Mouse (Mus musculus) lung, embryonic 14.5 days (tissue): ENCODE results near the gene Dab1. TPM values are rescaled to one million over a fixed set of nuclear protein-coding genes. Genes with fewer than 3 reads are reported as not detected.

Experiments used
- ATAC-seq: fragments of 200-750 bp; cut with Nextera tagmentation; 2 replicates; pipeline ENCODE4 v1.8.0; 2017; ENCODE audit warnings: mild to moderate bottlenecking, moderate TSS enrichment, moderate library complexity; ENCODE audit not compliant: insufficient read depth
- DNase-seq: peaks from one replicate; pipeline ENCODE4 v3.0.0-alpha.2; 2015
- H3K27ac ChIP-seq: fragments of 300-500 bp; sonication (generic); 2 replicates; pipeline ENCODE4 v1.5.1; 2014; ENCODE audit warnings: low read depth, mild to moderate bottlenecking, moderate library complexity
- H3K27me3 ChIP-seq: fragments of 300-500 bp; sonication (generic); 2 replicates; pipeline ENCODE4 v1.6.1; 2014; ENCODE audit warnings: low read length, control low read depth; ENCODE audit not compliant: insufficient read depth
- H3K36me3 ChIP-seq: fragments of 300-500 bp; sonication (generic); 2 replicates; pipeline ENCODE4 v1.6.1; 2014; ENCODE audit warnings: control low read depth; ENCODE audit not compliant: insufficient read depth
- H3K4me1 ChIP-seq: fragments of 300-500 bp; sonication (generic); 2 replicates; pipeline ENCODE4 v1.6.1; 2014; ENCODE audit warnings: antibody characterized with exemption, control low read depth; ENCODE audit not compliant: insufficient read depth
- H3K4me2 ChIP-seq: fragments of 300-500 bp; sonication (generic); 2 replicates; pipeline ENCODE4 v1.6.1; 2014; ENCODE audit warnings: mild to moderate bottlenecking
- H3K4me3 ChIP-seq: fragments of 300-500 bp; sonication (generic); 2 replicates; pipeline ENCODE4 v1.5.1; 2014; ENCODE audit warnings: low read depth, low read length
- H3K9ac ChIP-seq: fragments of 300-500 bp; sonication (generic); 2 replicates; pipeline ENCODE4 v1.6.1; 2014
- H3K9me3 ChIP-seq: fragments of 300-500 bp; sonication (generic); 2 replicates; pipeline ENCODE4 v1.6.1; 2016; ENCODE audit warnings: low read depth, low read length, control low read depth
- CTCF ChIP-seq: IDR thresholded peaks from 2 replicates; pipeline ENCODE4 v1.5.1; 2016; ENCODE audit warnings: antibody characterized with exemption, low read depth
- WGBS: fragments of 180-500 bp; shearing (Covaris S2); extraction: QIAGEN DNeasy Blood & Tissue Kit; methylation state at CpG from one replicate; pipeline ENCODE4 v1.1.7; 2014; 5-methylcytosine and 5-hydroxymethylcytosine counted together
- polyA plus RNA-seq: library from polyadenylated mRNA; unstranded; fragments of >200 nt; fragmentation: Nextera tagmentation; extraction: Ambion mirVana; gene quantifications from 2 replicates; pipeline ENCODE4 v1.2.1, GENCODE M21; 2014

Dab1 gene
- polyA plus RNA-seq, 1 experiment from 2014 or later = 4.4 TPM

DNA sequence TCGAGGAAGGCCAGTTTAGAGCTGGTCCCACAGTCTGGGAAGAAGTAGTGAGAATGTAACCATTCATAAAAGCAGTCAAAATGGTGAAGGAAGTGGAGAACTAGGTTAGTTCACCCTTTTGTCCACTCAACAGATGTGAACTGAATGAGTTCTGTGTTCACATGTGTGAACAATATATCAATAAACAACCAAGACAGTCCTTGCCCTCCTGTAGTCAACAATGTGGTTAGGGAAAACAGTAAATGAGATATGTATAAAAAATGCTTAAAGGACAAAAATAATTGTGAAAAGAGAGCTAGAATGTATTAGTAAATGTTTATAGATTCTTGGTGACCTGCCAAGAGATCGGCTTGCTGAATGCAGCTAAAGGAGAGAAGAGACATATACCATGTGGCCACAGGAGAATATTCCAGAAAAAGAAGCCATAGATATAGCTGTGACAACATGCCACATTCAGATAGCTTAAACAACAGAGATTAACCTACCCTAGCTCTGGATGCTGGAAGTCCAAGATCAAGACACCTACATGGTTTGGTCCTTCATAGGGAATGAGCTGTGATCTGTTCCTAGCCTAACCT, 406.0 kb downstream of the Dab1 start:
- TF ChIP-seq CTCF = no peak
- H3K27ac ChIP-seq = no peak overlapping the region
- peaks cover 6% of the 10 kb centered on the region for H3K4me1 ChIP-seq
- no peaks in the 10 kb centered on the region for H3K9me3 ChIP-seq
- no peak overlapping the region for H3K9ac ChIP-seq
- H3K36me3 ChIP-seq = no peaks in the 10 kb centered on the region
- H3K27me3 ChIP-seq = no peaks in the 10 kb centered on the region
- no peak overlapping the region for H3K4me3 ChIP-seq
- WGBS = 45% methylated on average over 2 of the region's 2 CpGs
- DNase-seq (peak; percentile 88), ATAC-seq (peak; percentile 89)
- no peak overlapping the region for H3K4me2 ChIP-seq

DNA sequence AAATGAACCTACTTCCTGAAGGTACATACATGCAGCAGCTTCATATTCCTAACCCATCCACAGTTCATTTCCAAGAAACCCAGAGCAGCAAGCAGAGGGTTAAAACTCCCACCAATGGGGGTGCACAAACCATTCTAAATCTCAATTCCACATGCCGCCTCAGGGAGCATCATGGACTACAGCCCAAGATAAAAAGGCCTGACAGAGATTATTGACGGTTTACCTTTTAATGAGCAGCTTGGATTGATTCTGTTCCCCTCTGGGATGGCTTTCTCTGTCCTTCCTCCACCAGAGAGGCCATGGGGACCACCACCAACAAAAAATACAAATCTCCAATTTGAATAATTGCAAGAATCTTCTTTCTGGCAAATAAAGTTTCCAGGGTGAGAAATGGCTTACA, 407.7 kb downstream of the Dab1 start:
- Histone ChIP-seq H3K4me3 (no peak overlapping the region), H3K9ac (no peak overlapping the region), H3K27ac (no peak overlapping the region), H3K4me2 (no peak overlapping the region), H3K9me3 (no peaks in the 10 kb centered on the region), H3K4me1 (peaks cover 6% of the 10 kb centered on the region), H3K27me3 (no peaks in the 10 kb centered on the region), H3K36me3 (no peaks in the 10 kb centered on the region)
- DNase-seq (no peak), ATAC-seq (no peak)
- TF ChIP-seq CTCF = no peak
- 46% methylated on average over 2 of the region's 2 CpGs for WGBS

DNA sequence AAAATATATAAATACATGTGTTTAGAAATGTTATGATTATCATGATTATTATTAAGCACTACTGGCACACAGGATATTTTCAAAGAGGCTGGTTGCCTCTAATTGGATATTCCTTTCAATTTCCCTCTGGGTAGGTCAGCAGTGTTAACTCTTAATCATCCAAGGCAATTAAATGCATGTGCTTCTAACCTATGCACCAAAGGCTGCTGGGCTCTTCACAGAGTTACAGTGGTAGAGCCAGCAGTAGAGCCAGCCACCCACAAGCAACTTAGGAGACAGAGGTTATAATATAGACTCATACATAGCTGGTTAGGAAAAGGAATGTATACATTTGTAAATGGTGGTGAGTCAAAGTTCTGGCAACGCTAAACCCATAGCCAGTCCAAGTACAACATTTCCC, 408.1 kb downstream of the Dab1 start:
- no peak overlapping the region for H3K4me2 ChIP-seq
- no peak overlapping the region for H3K4me3 ChIP-seq
- H3K27me3 ChIP-seq = no peaks in the 10 kb centered on the region
- DNase-seq (no peak), ATAC-seq (no peak)
- no peak overlapping the region for H3K9ac ChIP-seq
- peaks cover 6% of the 10 kb centered on the region for H3K4me1 ChIP-seq
- no peak overlapping the region for H3K27ac ChIP-seq
- no peaks in the 10 kb centered on the region for H3K9me3 ChIP-seq
- TF ChIP-seq CTCF = no peak
- H3K36me3 ChIP-seq = no peaks in the 10 kb centered on the region
- WGBS = 69% methylated on average over 1 of the region's 1 CpGs

DNA sequence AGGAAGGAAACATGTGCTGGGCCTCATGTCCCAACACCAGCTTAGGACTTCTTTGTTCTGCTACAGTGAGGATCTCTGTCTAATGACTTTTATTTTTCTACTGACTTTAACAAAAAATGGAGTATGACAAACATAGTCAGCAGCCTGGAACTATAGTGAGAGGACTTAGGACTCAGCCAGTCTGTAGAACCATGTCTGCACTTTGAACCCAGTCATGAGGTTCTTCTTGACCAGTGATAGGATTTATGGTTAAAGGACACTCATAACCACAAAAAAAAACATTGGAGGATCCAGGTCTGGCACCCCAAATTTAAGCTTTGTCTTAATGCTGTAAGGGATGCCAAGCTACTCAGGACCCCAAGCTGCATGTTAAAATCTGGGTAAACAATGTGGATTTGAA, 416.9 kb downstream of the Dab1 start:
- no peak overlapping the region for H3K4me3 ChIP-seq
- ATAC-seq = no peak
- no peaks in the 10 kb centered on the region for H3K36me3 ChIP-seq
- H3K4me1 ChIP-seq = no peaks in the 10 kb centered on the region
- no peaks in the 10 kb centered on the region for H3K27me3 ChIP-seq
- no peak overlapping the region for H3K9ac ChIP-seq
- H3K4me2 ChIP-seq = no peak overlapping the region
- DNase-seq = no peak
- H3K27ac ChIP-seq = no peak overlapping the region
- no peak for TF ChIP-seq CTCF
- H3K9me3 ChIP-seq = no peaks in the 10 kb centered on the region

DNA sequence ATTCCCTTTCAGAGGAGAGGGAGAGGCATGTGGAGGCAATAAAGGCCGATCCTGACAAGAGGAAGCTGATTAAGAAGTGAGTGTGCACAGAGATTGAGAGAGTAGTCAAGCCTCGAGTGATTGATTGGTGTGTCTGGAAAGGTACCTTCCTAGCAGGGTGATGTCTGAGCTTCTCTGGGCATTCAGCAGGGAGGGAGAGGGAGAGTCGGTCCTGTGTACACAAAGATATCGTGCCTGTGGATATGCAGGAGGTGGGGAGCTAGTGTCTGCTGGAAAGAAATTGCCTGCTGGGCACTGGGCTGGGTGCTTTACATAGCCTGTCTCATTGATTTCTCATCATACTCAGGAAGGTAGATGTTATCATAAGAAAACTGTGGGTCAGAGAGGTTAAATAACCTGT, 420.4 kb downstream of the Dab1 start:
- WGBS = 6% methylated on average over 4 of the region's 4 CpGs
- H3K27ac ChIP-seq = no peak overlapping the region

DNA sequence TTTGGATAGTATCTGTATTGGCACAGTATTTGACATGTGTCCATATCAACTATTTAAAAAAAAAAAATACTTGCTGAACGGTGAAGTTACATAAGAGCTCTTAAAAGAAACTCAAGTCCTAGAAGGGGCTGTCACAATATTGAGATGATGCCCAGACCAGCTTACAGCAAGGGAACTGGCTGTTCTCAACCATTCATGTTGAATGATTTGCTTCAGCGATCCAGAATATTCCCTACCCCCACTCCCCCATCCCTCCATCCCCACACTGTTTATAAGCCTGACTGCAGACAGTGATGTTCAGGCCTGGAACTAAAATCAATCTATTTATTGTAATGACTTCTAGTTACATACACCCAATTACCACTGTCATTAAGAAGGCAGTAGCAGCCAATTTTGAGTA, 424.3 kb downstream of the Dab1 start:
- H3K4me3 ChIP-seq = no peak overlapping the region
- H3K36me3 ChIP-seq = no peaks in the 10 kb centered on the region
- 41% methylated on average over 2 of the region's 2 CpGs for WGBS
- 0 out of 2 replicates have a peak, but pooled peaks cover 7% of the 10 kb centered on the region for H3K4me1 ChIP-seq
- no peaks in the 10 kb centered on the region for H3K27me3 ChIP-seq
- H3K4me2 ChIP-seq = no peak overlapping the region
- no peak overlapping the region for H3K27ac ChIP-seq
- ATAC-seq (no peak), DNase-seq (no peak)
- TF ChIP-seq CTCF = no peak
- no peaks in the 10 kb centered on the region for H3K9me3 ChIP-seq
- no peak overlapping the region for H3K9ac ChIP-seq

More for the DNA sequence above, 420.4 kb downstream of the Dab1 start:
- no peaks in the 10 kb centered on the region for H3K36me3 ChIP-seq
- H3K4me1 ChIP-seq = no peaks in the 10 kb centered on the region
- TF ChIP-seq CTCF = no peak
- H3K9ac ChIP-seq = no peak overlapping the region
- no peaks in the 10 kb centered on the region for H3K9me3 ChIP-seq
- DNase-seq (no peak), ATAC-seq (no peak)
- H3K27me3 ChIP-seq = no peaks in the 10 kb centered on the region
- no peak overlapping the region for H3K4me3 ChIP-seq
- H3K4me2 ChIP-seq = no peak overlapping the region

DNA sequence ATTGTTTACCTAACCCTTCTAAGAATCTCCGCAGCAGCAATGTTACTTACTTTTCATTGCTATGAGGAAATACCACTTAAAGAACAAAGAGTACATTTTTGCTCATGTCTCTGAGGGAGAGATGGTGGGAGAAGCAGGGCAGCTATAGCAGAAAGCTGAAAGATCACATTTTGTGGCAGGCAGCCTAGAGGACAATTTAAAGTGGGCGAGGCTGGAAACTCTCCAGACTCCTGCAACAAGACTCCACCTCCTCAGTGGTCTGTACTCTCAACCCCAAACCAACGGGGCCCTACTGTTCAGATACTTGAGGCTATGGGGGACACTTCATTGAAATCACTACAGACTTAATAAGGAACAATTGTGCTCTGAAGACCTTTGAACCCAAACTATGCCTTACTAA, 425.5 kb downstream of the Dab1 start:
- H3K27me3 ChIP-seq = no peaks in the 10 kb centered on the region
- no peaks in the 10 kb centered on the region for H3K9me3 ChIP-seq
- H3K4me3 ChIP-seq = no peak overlapping the region
- peak; percentile 78 for DNase-seq
- H3K4me1 ChIP-seq = 0 out of 2 replicates have a peak, but pooled peaks cover 7% of the 10 kb centered on the region
- no peak for TF ChIP-seq CTCF
- no peaks in the 10 kb centered on the region for H3K36me3 ChIP-seq
- peak; percentile 44 for ATAC-seq
- 13% methylated on average over 3 of the region's 3 CpGs for WGBS
- no peak overlapping the region for H3K27ac ChIP-seq
- no peak overlapping the region for H3K9ac ChIP-seq
- H3K4me2 ChIP-seq = no peak overlapping the region
